Mouse (Mus musculus) G1E (cell line): ENCODE measurements at regions not wholly inside any gene's neighbourhood (a gene's known extent, or its start where the extent isn't known, plus 50 kb on each side); places are given as distances from the start of the nearest gene placed in this dataset.

Source experiments
- CTCF ChIP-seq: IDR thresholded peaks from 2 replicates; pipeline ENCODE4 v1.5.1; 2012; ENCODE audit warnings: low read depth, low read length, inconsistent platforms, mixed read lengths
- GATA1 ChIP-seq: IDR thresholded peaks from 2 replicates; pipeline ENCODE4 v1.6.1; 2012; ENCODE audit warnings: borderline replicate concordance, low read length, inconsistent platforms, mixed read lengths
- TAL1 ChIP-seq: conservative IDR thresholded peaks from 2 replicates; pipeline ENCODE4 v1.6.1; 2012; ENCODE audit warnings: low read depth, low read length, inconsistent platforms, mixed read lengths

- TF ChIP-seq CTCF = no peak
- no peak for TF ChIP-seq GATA1
- TF ChIP-seq TAL1 = no peak
These were observed 250.2 kb upstream of the Clnk start for GRCm38 (mm10) chr5:39126833-39127232.
